Mouse (Mus musculus): Measurements from ENCODE around the gene Ttc9c. TPM values are rescaled to one million over a fixed set of nuclear protein-coding genes. Genes with fewer than 3 reads are reported as not detected.

Gene Ttc9c
- polyA plus RNA-seq, 1 experiment from 2014 or later, result 47.6 TPM

GRCm38 (mm10) chr19:8763276-8763675 is 55.9 kb downstream of the Ttc9c start:
- 95% methylated on average over 4 of the region's 4 CpGs for WGBS
- Histone ChIP-seq H3K9me3 (no peaks in the 10 kb centered on the region), H3K4me2 (no peak overlapping the region), H3K4me3 (no peak overlapping the region), H3K27me3 (no peaks in the 10 kb centered on the region), H3K9ac (no peak overlapping the region), H3K4me1 (replicated peaks) (peaks cover 8% of the 10 kb centered on the region), H3K27ac (replicated peaks) (no peak overlapping the region), H3K36me3 (peaks cover 65% of the 10 kb centered on the region)
- ATAC-seq (ENCODE audit: low read depth), result no peak

GRCm38 (mm10) chr19:8760757-8761156 is 58.4 kb downstream of the Ttc9c start:
- no peak overlapping the region for H3K4me3 ChIP-seq
- H3K27me3 ChIP-seq, result no peaks in the 10 kb centered on the region
- WGBS, result 89% methylated on average over 2 of the region's 2 CpGs
- H3K36me3 ChIP-seq, result peaks cover 41% of the 10 kb centered on the region
- no peaks in the 10 kb centered on the region for H3K9me3 ChIP-seq
- no peak for ATAC-seq (ENCODE audit: low read depth)
- no peak overlapping the region for H3K9ac ChIP-seq
- peaks cover 25% of the 10 kb centered on the region for H3K4me1 ChIP-seq (replicated peaks)
- H3K27ac ChIP-seq (replicated peaks), result no peak overlapping the region
- no peak overlapping the region for H3K4me2 ChIP-seq

Other genes starting within 250 kb of the Ttc9c start
- 3.4 and 3.8 TPM in 2 replicates for gene Slc22a8, start 228.1 kb downstream of the Ttc9c start, polyA plus RNA-seq (2015; fragmentation: Nextera tagmentation; extraction: Ambion mirVana)
- gene Slc22a6, start 201.3 kb downstream of the Ttc9c start, polyA plus RNA-seq (2015; fragmentation: Nextera tagmentation; extraction: Ambion mirVana), result 2.0 and 2.1 TPM in 2 replicates
- gene Chrm1, start 155.5 kb downstream of the Ttc9c start, polyA plus RNA-seq (2015; fragmentation: Nextera tagmentation; extraction: Ambion mirVana), result 0.18 and 0.32 TPM in 2 replicates
- gene Slc3a2, start 96.0 kb downstream of the Ttc9c start, polyA plus RNA-seq (2015; fragmentation: Nextera tagmentation; extraction: Ambion mirVana), result 149 and 155 TPM in 2 replicates
- gene Wdr74, start 83.5 kb downstream of the Ttc9c start, polyA plus RNA-seq (2015; fragmentation: Nextera tagmentation; extraction: Ambion mirVana), result 84.4 and 87.8 TPM in 2 replicates
- gene 1700092M07Rik, start 78.6 kb downstream of the Ttc9c start, polyA plus RNA-seq (2015; fragmentation: Nextera tagmentation; extraction: Ambion mirVana), result 1.6 and 2.4 TPM in 2 replicates
- 124 and 127 TPM in 2 replicates for gene Stx5a, start 77.9 kb downstream of the Ttc9c start, polyA plus RNA-seq (2015; fragmentation: Nextera tagmentation; extraction: Ambion mirVana)
- 161 and 192 TPM in 2 replicates for gene Nxf1, start 62.3 kb downstream of the Ttc9c start, polyA plus RNA-seq (2015; fragmentation: Nextera tagmentation; extraction: Ambion mirVana)
- 219 and 253 TPM in 2 replicates for gene Tmem223, start 48.3 kb downstream of the Ttc9c start, polyA plus RNA-seq (2015; fragmentation: Nextera tagmentation; extraction: Ambion mirVana)
- 39.3 and 41.9 TPM in 2 replicates for gene Tmem179b, start 44.9 kb downstream of the Ttc9c start, polyA plus RNA-seq (2015; fragmentation: Nextera tagmentation; extraction: Ambion mirVana)
- 22.9 and 25.9 TPM in 2 replicates for gene Taf6l, start 32.9 kb downstream of the Ttc9c start, polyA plus RNA-seq (2015; fragmentation: Nextera tagmentation; extraction: Ambion mirVana)
- 167 and 168 TPM in 2 replicates for gene Polr2g, start 20.8 kb downstream of the Ttc9c start, polyA plus RNA-seq (2015; fragmentation: Nextera tagmentation; extraction: Ambion mirVana)
- gene Zbtb3, start 16.8 kb downstream of the Ttc9c start, polyA plus RNA-seq (2015; fragmentation: Nextera tagmentation; extraction: Ambion mirVana), result 8.2 and 8.6 TPM in 2 replicates
- 5.3 and 6.0 TPM in 2 replicates for gene Hnrnpul2, start 677 bp upstream of the Ttc9c start, polyA plus RNA-seq (2015; fragmentation: Nextera tagmentation; extraction: Ambion mirVana)
- not detected in 2 replicates for gene AC129217.1, start 10.4 kb upstream of the Ttc9c start, polyA plus RNA-seq (2015; fragmentation: Nextera tagmentation; extraction: Ambion mirVana)
- gene Bscl2, start 18.1 kb upstream of the Ttc9c start, polyA plus RNA-seq (2015; fragmentation: Nextera tagmentation; extraction: Ambion mirVana), result 82.5 and 84.2 TPM in 2 replicates
- 335 and 393 TPM in 2 replicates for gene Gng3, start 19.9 kb upstream of the Ttc9c start, polyA plus RNA-seq (2015; fragmentation: Nextera tagmentation; extraction: Ambion mirVana)
- 0.96 and 1.4 TPM in 2 replicates for gene Lrrn4cl, start 31.4 kb upstream of the Ttc9c start, polyA plus RNA-seq (2015; fragmentation: Nextera tagmentation; extraction: Ambion mirVana)
- 166 and 171 TPM in 2 replicates for gene Ubxn1, start 52.2 kb upstream of the Ttc9c start, polyA plus RNA-seq (2015; fragmentation: Nextera tagmentation; extraction: Ambion mirVana)
- gene Uqcc3, start 61.6 kb upstream of the Ttc9c start, polyA plus RNA-seq (2015; fragmentation: Nextera tagmentation; extraction: Ambion mirVana), result 69.0 and 73.5 TPM in 2 replicates
- 41.1 and 56.4 TPM in 2 replicates for gene Lbhd1, start 64.4 kb upstream of the Ttc9c start, polyA plus RNA-seq (2015; fragmentation: Nextera tagmentation; extraction: Ambion mirVana)
- gene Gm49403, start 64.6 kb upstream of the Ttc9c start, polyA plus RNA-seq (2015; fragmentation: Nextera tagmentation; extraction: Ambion mirVana), result not detected in 2 replicates
- 55.6 and 58.8 TPM in 2 replicates for gene 1810009A15Rik, start 69.5 kb upstream of the Ttc9c start, polyA plus RNA-seq (2015; fragmentation: Nextera tagmentation; extraction: Ambion mirVana)
- gene Gm49416, start 69.6 kb upstream of the Ttc9c start, polyA plus RNA-seq (2015; fragmentation: Nextera tagmentation; extraction: Ambion mirVana), result 0.27 TPM in 1 of 2 replicates, not detected in the other
- 31.7 and 36.2 TPM in 2 replicates for gene Ints5, start 73.7 kb upstream of the Ttc9c start, polyA plus RNA-seq (2015; fragmentation: Nextera tagmentation; extraction: Ambion mirVana)
- 89.4 and 101 TPM in 2 replicates for gene Ganab, start 78.7 kb upstream of the Ttc9c start, polyA plus RNA-seq (2015; fragmentation: Nextera tagmentation; extraction: Ambion mirVana)
- 86.9 and 88.7 TPM in 2 replicates for gene B3gat3, start 101.0 kb upstream of the Ttc9c start, polyA plus RNA-seq (2015; fragmentation: Nextera tagmentation; extraction: Ambion mirVana)
- gene Rom1, start 110.0 kb upstream of the Ttc9c start, polyA plus RNA-seq (2015; fragmentation: Nextera tagmentation; extraction: Ambion mirVana), result 1.6 and 2.8 TPM in 2 replicates
- gene Eml3, start 110.2 kb upstream of the Ttc9c start, polyA plus RNA-seq (2015; fragmentation: Nextera tagmentation; extraction: Ambion mirVana), result 11.8 and 12.2 TPM in 2 replicates
- 126 and 141 TPM in 2 replicates for gene Mta2, start 122.5 kb upstream of the Ttc9c start, polyA plus RNA-seq (2015; fragmentation: Nextera tagmentation; extraction: Ambion mirVana)
- 29.2 and 30.1 TPM in 2 replicates for gene Tut1, start 134.5 kb upstream of the Ttc9c start, polyA plus RNA-seq (2015; fragmentation: Nextera tagmentation; extraction: Ambion mirVana)
- gene Eef1g, start 147.7 kb upstream of the Ttc9c start, polyA plus RNA-seq (2015; fragmentation: Nextera tagmentation; extraction: Ambion mirVana), result 323 and 328 TPM in 2 replicates
- 4.8 and 4.9 TPM in 2 replicates for gene Ahnak, start 170.0 kb upstream of the Ttc9c start, polyA plus RNA-seq (2015; fragmentation: Nextera tagmentation; extraction: Ambion mirVana)